Mouse (Mus musculus) embryonic fibroblast, embryonic 13.5 days (primary cell): ENCODE results near the gene Mettl16. TPM values are rescaled to one million over a fixed set of nuclear protein-coding genes. Genes with fewer than 3 reads are reported as not detected.

Source experiments
- H3K27ac ChIP-seq: 2 replicates; pipeline ENCODE4 v1.5.1; 2012; ENCODE audit warnings: low read length, control low read depth, inconsistent platforms; ENCODE audit not compliant: insufficient read depth
- H3K4me1 ChIP-seq: 2 replicates; pipeline ENCODE4 v1.6.1; 2011; ENCODE audit warnings: low read length; ENCODE audit not compliant: control insufficient read depth, insufficient read depth
- H3K4me3 ChIP-seq: 2 replicates; pipeline ENCODE4 v1.5.1; 2011; ENCODE audit warnings: mild to moderate bottlenecking, control low read depth, low read length; ENCODE audit not compliant: insufficient read depth
- CTCF ChIP-seq: IDR thresholded peaks from 2 replicates; pipeline ENCODE4 v1.5.1; 2011; ENCODE audit warnings: mild to moderate bottlenecking, control low read depth, low read length, moderate library complexity, borderline replicate concordance; ENCODE audit not compliant: insufficient read depth
- POLR2A ChIP-seq: IDR thresholded peaks from 2 replicates; pipeline ENCODE4 v1.6.1; 2011; ENCODE audit warnings: low read depth, mild to moderate bottlenecking, control low read depth, low read length, moderate library complexity
- polyA plus RNA-seq: library from polyadenylated mRNA; stranded (reverse); fragments of >200 nt; gene quantifications from 2 replicates; pipeline ENCODE4 v1.2.4, GENCODE M21; 2011; ENCODE audit warnings: low read depth; ENCODE audit not compliant: missing spikeins, insufficient read length

Mettl16 gene
- polyA plus RNA-seq, 1 experiment: 29.1 TPM

DNA sequence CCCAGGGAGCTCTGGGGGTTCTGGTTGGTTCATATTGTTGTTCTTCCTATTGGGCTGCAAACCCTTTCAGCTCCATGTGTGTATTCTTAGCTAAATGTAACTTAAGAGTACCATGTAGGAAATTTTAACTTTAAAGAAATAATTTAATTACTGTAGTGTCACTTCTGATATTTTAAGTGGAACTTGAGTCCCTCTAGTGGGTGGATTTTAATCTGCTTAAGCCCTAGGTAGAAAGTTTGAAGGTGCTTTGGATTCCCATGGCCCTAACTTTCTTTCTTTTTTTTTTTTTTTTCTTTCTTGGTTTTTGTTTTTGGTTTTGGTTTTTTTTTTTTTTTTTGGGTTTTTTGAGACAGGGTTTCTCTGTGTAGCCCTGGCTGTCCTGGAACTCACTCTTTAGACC lies 45.2 kb downstream of the Mettl16 start:
- no peaks in the 10 kb centered on the region for H3K4me1 ChIP-seq
- no peak overlapping the region for H3K4me3 ChIP-seq
- TF ChIP-seq CTCF: no peak
- TF ChIP-seq POLR2A: no peak
- no peak overlapping the region for H3K27ac ChIP-seq

DNA sequence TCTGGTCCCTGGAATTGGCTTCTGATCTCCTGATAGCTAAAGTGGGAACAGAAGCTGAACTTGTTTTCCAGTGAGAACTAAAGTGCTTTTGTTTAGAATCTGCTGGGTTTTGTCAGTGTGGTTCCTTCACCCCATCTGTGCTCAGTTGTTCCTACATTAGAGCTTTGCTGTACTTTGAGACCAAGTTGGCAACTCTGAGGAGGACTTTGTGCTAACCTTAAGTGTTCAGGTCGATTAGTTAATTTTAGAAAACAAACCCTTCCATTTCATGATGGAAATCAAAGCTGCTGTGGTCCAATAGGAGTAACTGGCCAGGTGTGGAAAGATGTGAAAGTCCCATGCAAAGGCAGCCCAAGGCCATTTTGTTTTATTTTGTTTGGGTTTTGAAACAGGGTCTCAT lies 50.3 kb downstream of the Mettl16 start:
- TF ChIP-seq CTCF: no peak
- no peak for TF ChIP-seq POLR2A
- no peak overlapping the region for H3K27ac ChIP-seq
- peaks cover 1% of the 10 kb centered on the region for H3K4me1 ChIP-seq
- no peak overlapping the region for H3K4me3 ChIP-seq

DNA sequence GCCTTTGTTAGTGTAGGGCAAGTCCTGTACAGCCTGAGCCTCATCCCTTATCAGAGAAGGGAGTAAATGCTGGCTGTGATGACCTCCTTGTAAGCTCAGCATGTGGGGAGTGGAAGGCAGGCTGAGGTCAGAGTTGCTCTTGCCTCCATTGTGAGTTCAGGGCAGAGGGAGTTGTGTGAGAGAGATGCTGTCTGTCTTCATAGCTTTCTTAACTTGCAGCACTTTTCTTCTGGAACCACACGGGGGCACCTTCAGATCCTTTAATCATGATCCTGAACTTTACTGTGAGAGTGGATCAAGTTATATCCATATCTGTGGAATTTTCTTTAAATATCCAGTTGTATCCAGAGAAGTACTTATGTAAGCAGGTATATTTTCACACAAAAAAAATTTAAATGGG lies 50.8 kb downstream of the Mettl16 start:
- Histone ChIP-seq H3K4me1 (peaks cover 4% of the 10 kb centered on the region), H3K4me3 (no peak overlapping the region), H3K27ac (no peak overlapping the region)
- TF ChIP-seq POLR2A (no peak), CTCF (no peak)

DNA sequence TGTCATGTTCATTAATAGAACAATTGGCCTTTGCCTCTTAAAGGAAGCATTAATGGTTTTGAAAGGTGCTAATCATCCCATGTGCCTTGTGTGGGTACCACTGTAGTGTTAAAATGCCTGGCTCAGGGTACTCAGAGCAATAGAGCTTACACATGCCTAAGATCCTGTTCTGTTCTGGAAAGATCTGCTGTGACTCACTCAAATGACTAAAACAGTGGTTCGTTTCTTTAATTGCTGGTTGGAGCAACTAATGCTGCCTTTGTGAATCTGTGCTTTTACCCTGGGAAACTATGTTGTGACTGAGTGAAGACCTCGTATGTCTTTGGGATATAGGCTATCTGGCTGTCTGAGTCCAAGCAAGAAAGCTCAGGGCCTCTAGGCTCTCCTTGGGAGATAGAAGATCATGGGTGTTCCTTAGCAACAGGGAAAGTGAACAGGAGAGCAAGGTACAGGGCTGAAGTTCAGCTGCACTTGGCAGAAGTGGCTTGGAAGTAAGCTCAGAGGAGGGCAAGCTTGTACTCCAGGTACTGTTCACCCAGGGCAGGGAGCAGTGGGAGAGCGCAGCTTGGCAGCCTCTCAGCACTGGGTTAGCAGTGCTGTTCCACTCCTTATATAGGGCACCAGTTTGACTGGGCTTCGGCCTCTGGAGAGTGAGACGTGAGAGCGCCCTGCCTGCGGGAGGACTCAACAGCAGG lies 52.3 kb downstream of the Mettl16 start:
- peaks cover 4% of the 10 kb centered on the region for H3K4me1 ChIP-seq
- no peak overlapping the region for H3K4me3 ChIP-seq
- TF ChIP-seq CTCF (no peak), POLR2A (no peak)
- no peak overlapping the region for H3K27ac ChIP-seq

DNA sequence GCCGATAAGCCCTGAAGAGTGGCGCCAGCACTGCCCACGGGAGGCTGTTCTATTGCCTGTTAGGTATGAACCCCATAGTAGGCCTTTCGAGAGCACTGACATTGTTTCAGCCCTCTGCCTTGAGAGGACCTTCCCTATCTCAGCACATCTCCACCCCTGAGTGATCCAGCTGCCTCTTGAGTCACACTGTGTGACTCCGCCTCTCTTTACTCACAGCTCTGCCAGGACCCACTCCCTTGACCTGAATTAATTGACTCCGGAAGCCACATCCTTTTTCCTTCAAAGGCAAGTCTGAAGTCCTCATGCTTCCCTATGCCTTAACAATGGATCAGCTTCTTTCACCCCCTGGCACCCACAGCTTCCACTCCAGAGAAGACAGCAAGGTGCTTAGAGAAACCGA lies 55.5 kb downstream of the Mettl16 start:
- Histone ChIP-seq H3K4me1 (peaks cover 8% of the 10 kb centered on the region), H3K4me3 (no peak overlapping the region), H3K27ac (no peak overlapping the region)
- TF ChIP-seq CTCF (no peak), POLR2A (no peak)

DNA sequence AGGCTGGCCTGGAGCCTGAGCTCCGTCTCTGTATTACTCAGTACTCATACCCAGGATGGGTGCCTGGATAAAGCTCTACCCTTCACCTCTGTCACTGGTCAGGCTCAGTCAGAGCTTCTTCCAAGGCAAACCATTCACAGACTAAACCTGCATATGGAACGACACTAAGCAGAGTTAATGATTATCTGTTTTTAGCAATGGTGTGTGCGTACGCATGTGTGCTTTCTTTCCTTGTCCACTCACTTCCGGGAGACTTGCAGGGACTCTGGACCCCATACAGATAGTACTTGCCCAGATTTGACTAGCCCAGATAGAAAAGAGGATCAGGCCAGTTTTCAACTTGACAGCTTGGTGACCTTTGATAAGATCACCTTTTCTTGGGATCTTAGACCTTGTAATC lies 56.1 kb downstream of the Mettl16 start:
- TF ChIP-seq POLR2A (no peak), CTCF (no peak)
- Histone ChIP-seq H3K27ac (no peak overlapping the region), H3K4me1 (peaks cover 8% of the 10 kb centered on the region), H3K4me3 (no peak overlapping the region)

DNA sequence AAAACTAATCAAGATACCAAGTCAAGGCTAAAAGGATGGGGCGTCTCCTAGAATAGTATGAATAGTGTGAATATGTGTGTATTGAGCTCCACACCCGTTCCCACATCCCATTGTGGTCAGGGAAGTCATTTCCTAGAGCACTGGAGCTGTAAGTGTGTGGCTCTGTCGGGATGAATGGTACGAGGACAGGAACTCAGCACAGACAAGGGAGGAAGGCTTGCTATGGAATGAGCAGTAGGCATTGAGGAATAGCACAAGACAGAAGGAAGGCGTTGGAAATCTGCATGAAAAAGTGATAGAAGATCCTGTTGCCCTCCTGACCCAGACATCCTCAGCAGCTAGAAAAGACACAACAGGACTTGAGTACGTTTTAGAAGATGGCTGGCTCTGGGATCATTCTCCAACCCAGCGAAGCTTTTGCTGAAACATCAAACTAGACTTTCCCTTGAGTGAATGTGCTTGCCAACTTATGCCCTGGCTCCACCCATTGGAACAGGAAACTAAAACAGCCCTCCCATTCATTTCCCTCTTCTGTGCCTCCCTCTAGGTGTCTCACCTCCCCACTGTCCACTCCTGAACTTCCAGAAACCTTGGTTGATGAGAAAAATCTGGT lies 57.3 kb downstream of the Mettl16 start:
- Histone ChIP-seq H3K4me3 (no peak overlapping the region), H3K27ac (no peak overlapping the region), H3K4me1 (peaks cover 8% of the 10 kb centered on the region)
- TF ChIP-seq CTCF (no peak), POLR2A (no peak)

DNA sequence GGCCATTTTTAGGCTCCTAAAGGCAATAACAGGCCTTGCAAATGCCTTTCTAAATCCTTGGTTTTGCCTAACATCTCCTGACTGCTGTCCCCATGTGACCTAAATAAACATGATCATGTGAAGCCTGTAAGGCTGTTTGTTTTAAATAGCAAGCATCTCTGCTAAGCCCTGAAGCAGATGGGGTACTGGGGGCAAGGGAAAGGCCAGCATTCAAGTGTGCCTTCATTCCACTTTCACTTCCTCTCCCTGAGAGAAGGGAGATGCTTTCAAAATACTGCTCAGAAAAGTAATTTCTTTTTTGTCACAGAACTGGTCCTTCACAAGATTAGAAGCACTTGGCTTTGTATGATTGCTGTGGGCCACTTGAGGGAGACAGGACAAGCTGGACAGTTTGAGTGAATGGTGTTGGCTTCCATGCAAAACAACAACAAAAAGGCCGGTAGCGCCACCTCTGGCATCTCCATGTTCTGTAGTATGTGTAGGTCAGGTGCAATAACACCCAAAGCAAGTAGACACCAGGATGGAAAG lies 57.8 kb downstream of the Mettl16 start:
- no peak overlapping the region for H3K27ac ChIP-seq
- H3K4me3 ChIP-seq: no peak overlapping the region
- peaks cover 10% of the 10 kb centered on the region for H3K4me1 ChIP-seq
- no peak for TF ChIP-seq POLR2A
- no peak for TF ChIP-seq CTCF

DNA sequence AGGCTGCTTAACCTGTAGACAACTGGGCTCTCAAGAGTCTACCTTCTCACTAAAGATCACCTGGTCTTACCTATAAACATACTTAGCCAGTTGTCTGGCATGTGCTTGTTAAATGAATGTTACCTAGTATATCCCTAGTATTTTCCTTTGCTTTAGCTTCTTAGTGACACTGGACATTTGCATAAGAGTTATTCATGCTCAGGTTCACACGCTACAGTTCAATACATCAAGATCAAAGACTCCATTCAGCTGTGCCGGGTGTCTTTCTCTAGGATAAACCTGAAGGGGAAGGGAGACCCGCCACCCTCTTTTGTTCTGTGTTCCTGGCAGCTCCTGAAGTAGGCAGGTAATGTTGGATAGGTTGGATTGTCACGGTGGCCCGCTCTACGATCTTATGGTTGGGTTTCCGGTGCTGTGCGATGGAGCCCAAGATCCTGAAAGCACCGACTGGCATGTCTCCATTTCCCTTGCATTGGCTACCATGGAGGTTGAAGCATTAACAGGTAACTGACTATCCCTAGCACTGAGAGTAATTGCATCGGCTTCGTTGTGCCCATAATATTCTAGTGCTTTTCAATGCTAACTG lies 58.4 kb downstream of the Mettl16 start:
- H3K4me3 ChIP-seq: peak overlapping the region; percentile 37; the same call in 1 of the 2 replicates
- H3K27ac ChIP-seq: peak overlapping the region; percentile 93
- peaks cover 10% of the 10 kb centered on the region for H3K4me1 ChIP-seq

DNA sequence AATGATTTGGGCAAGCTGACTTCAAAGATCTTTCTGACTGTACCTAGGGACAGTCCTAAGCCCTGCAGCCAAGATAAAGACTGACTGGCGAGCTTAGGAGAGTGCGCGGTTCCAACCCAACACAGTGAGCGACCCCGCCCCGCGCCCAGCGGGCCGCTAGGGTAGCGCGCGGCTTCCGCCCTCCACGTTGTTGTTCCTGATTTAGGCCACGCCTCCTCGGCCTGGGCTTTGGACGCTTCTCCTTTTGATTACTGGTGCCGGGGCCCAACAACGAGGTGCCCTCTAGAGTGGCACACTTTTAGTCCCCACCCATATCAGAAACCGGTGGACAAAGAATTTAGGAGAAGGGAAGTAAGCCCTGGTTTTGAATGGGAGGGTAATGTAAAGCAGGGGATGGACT lies 59.2 kb downstream of the Mettl16 start:
- H3K27ac ChIP-seq: peak overlapping the region; percentile 93
- H3K4me3 ChIP-seq: peak overlapping the region; percentile 37
- TF ChIP-seq CTCF (no peak), POLR2A (peak; percentile 46; the same call in 1 of the 2 replicates)
- peaks cover 10% of the 10 kb centered on the region for H3K4me1 ChIP-seq

More for the DNA sequence above, 58.4 kb downstream of the Mettl16 start:
- no peak for TF ChIP-seq POLR2A
- TF ChIP-seq CTCF: no peak
